Mouse (Mus musculus): ENCODE measurements around the gene Bglap2. TPM values are rescaled to one million over a fixed set of nuclear protein-coding genes. Genes with fewer than 3 reads are reported as not detected.

Bglap2 gene
- polyA plus RNA-seq, 1 experiment from 2014 or later = not detected

GRCm38 (mm10) chr3:88328956-88329355 lies 49.5 kb downstream of the Bglap2 start:
- no peaks in the 10 kb centered on the region for H3K9me3 ChIP-seq (ENCODE audit: control insufficient read depth, low read length)
- H3K4me3 ChIP-seq (ENCODE audit: low read depth, low read length) = no peak overlapping the region
- no peak overlapping the region for H3K4me2 ChIP-seq (replicated peaks; ENCODE audit: low read depth, low read length)
- DNase-seq (ENCODE audit: low spot score) (no peak), ATAC-seq (ENCODE audit: low FRiP score) (no peak)
- no peaks in the 10 kb centered on the region for H3K4me1 ChIP-seq (replicated peaks; ENCODE audit: control insufficient read depth, insufficient read depth, low read length)
- H3K27ac ChIP-seq (ENCODE audit: low read depth, low read length) = no peak overlapping the region
- no peaks in the 10 kb centered on the region for H3K27me3 ChIP-seq (ENCODE audit: control insufficient read depth, insufficient read depth, low read length)
- H3K9ac ChIP-seq (ENCODE audit: low read depth, low read length) = no peak overlapping the region
- 77% methylated on average over 5 of the region's 5 CpGs for WGBS
- H3K36me3 ChIP-seq (ENCODE audit: control insufficient read depth, insufficient read depth, low read length) = no peaks in the 10 kb centered on the region

Other genes starting within 250 kb of the Bglap2 start
- gene Mef2d, start 236.3 kb downstream of the Bglap2 start, polyA plus RNA-seq (2014; fragmentation: Nextera tagmentation; extraction: Ambion mirVana) = 12.0 and 12.3 TPM in 2 replicates
- 0.13 and 0.25 TPM in 2 replicates for gene Rhbg, start 124.0 kb downstream of the Bglap2 start, polyA plus RNA-seq (2014; fragmentation: Nextera tagmentation; extraction: Ambion mirVana)
- gene Gm38392, start 91.5 kb downstream of the Bglap2 start, polyA plus RNA-seq (2014; fragmentation: Nextera tagmentation; extraction: Ambion mirVana) = 0.20 and 0.49 TPM in 2 replicates
- 8.1 and 8.6 TPM in 2 replicates for gene Tsacc, start 81.7 kb downstream of the Bglap2 start, polyA plus RNA-seq (2014; fragmentation: Nextera tagmentation; extraction: Ambion mirVana)
- 736 and 767 TPM in 2 replicates for gene Cct3, start 81.6 kb downstream of the Bglap2 start, polyA plus RNA-seq (2014; fragmentation: Nextera tagmentation; extraction: Ambion mirVana)
- 69.4 and 71.5 TPM in 2 replicates for gene Glmp, start 53.7 kb downstream of the Bglap2 start, polyA plus RNA-seq (2014; fragmentation: Nextera tagmentation; extraction: Ambion mirVana)
- gene Tmem79, start 42.6 kb downstream of the Bglap2 start, polyA plus RNA-seq (2014; fragmentation: Nextera tagmentation; extraction: Ambion mirVana) = 1.7 TPM in 2 replicates
- gene Smg5, start 42.4 kb downstream of the Bglap2 start, polyA plus RNA-seq (2014; fragmentation: Nextera tagmentation; extraction: Ambion mirVana) = 42.0 and 44.5 TPM in 2 replicates
- gene Paqr6, start 14.1 kb downstream of the Bglap2 start, polyA plus RNA-seq (2014; fragmentation: Nextera tagmentation; extraction: Ambion mirVana) = 1.3 and 1.6 TPM in 2 replicates
- gene Bglap3, start 6.0 kb downstream of the Bglap2 start, polyA plus RNA-seq (2014; fragmentation: Nextera tagmentation; extraction: Ambion mirVana) = 0.26 TPM in 1 of 2 replicates, not detected in the other
- gene Bglap, start 5.8 kb upstream of the Bglap2 start, polyA plus RNA-seq (2014; fragmentation: Nextera tagmentation; extraction: Ambion mirVana) = not detected in 2 replicates
- gene Pmf1, start 31.6 kb upstream of the Bglap2 start, polyA plus RNA-seq (2014; fragmentation: Nextera tagmentation; extraction: Ambion mirVana) = 108 and 109 TPM in 2 replicates
- gene Slc25a44, start 46.4 kb upstream of the Bglap2 start, polyA plus RNA-seq (2014; fragmentation: Nextera tagmentation; extraction: Ambion mirVana) = 22.1 and 23.7 TPM in 2 replicates
- 5.7 and 7.8 TPM in 2 replicates for gene Sema4a, start 82.5 kb upstream of the Bglap2 start, polyA plus RNA-seq (2014; fragmentation: Nextera tagmentation; extraction: Ambion mirVana)
- 22.5 and 22.8 TPM in 2 replicates for gene Lmna, start 131.3 kb upstream of the Bglap2 start, polyA plus RNA-seq (2014; fragmentation: Nextera tagmentation; extraction: Ambion mirVana)
- gene Mex3a, start 153.7 kb upstream of the Bglap2 start, polyA plus RNA-seq (2014; fragmentation: Nextera tagmentation; extraction: Ambion mirVana) = 45.9 and 51.9 TPM in 2 replicates
- gene Rab25, start 169.6 kb upstream of the Bglap2 start, polyA plus RNA-seq (2014; fragmentation: Nextera tagmentation; extraction: Ambion mirVana) = 1.1 and 1.8 TPM in 2 replicates
- 76.1 and 93.9 TPM in 2 replicates for gene Lamtor2, start 174.4 kb upstream of the Bglap2 start, polyA plus RNA-seq (2014; fragmentation: Nextera tagmentation; extraction: Ambion mirVana)
- 62.6 and 66.3 TPM in 2 replicates for gene Ubqln4, start 175.1 kb upstream of the Bglap2 start, polyA plus RNA-seq (2014; fragmentation: Nextera tagmentation; extraction: Ambion mirVana)
- gene Ssr2, start 197.2 kb upstream of the Bglap2 start, polyA plus RNA-seq (2014; fragmentation: Nextera tagmentation; extraction: Ambion mirVana) = 152 and 169 TPM in 2 replicates
- 149 and 181 TPM in 2 replicates for gene Arhgef2, start 227.3 kb upstream of the Bglap2 start, polyA plus RNA-seq (2014; fragmentation: Nextera tagmentation; extraction: Ambion mirVana)

All from hindbrain, embryonic 11.5 days (tissue).